Mouse (Mus musculus) NIH3T3 (cell line): ENCODE data around the gene Slc47a1.
"Not testable (repeated sequence)": the region's sequence is repeated elsewhere in the genome, so short reads cannot be mapped to it uniquely, and the experiment has no call there.

ENCODE experiments used
- DNase-seq: peaks from one replicate; pipeline ENCODE4 v3.0.0-alpha.2; 2012; ENCODE audit warnings: low read depth

Slc47a1 gene

GRCm38 (mm10) chr11:61319233-61319922 lies 58.8 kb downstream of the Slc47a1 start:
- DNase-seq, result no peak

GRCm38 (mm10) chr11:61316864-61317263 lies 61.3 kb downstream of the Slc47a1 start:
- DNase-seq, result no peak

- DNase-seq, result no peak
Observed at GRCm38 (mm10) chr11:61310321-61310720, 67.8 kb downstream of the Slc47a1 start.

- no peak for DNase-seq
Observed at GRCm38 (mm10) chr11:61309831-61310230, 68.3 kb downstream of the Slc47a1 start.

GRCm38 (mm10) chr11:61307795-61308194 lies 70.3 kb downstream of the Slc47a1 start:
- DNase-seq, result no peak

- DNase-seq, result peak; percentile 52
Observed at GRCm38 (mm10) chr11:61305377-61305776, 72.8 kb downstream of the Slc47a1 start.

GRCm38 (mm10) chr11:61304535-61304934 lies 73.6 kb downstream of the Slc47a1 start:
- not testable (repeated sequence) for DNase-seq

GRCm38 (mm10) chr11:61300716-61301392 lies 77.3 kb downstream of the Slc47a1 start:
- peak; percentile 23 for DNase-seq

GRCm38 (mm10) chr11:61300205-61300604 lies 77.9 kb downstream of the Slc47a1 start:
- DNase-seq, result no peak

GRCm38 (mm10) chr11:61297901-61298300 lies 80.2 kb downstream of the Slc47a1 start:
- no peak for DNase-seq

- no peak for DNase-seq
Observed at GRCm38 (mm10) chr11:61297326-61297725, 80.8 kb downstream of the Slc47a1 start.

- no peak for DNase-seq
Observed at GRCm38 (mm10) chr11:61296556-61296955, 81.6 kb downstream of the Slc47a1 start.

- DNase-seq, result no peak
Observed at GRCm38 (mm10) chr11:61295556-61295955, 82.6 kb downstream of the Slc47a1 start.

- DNase-seq, result no peak
Observed at GRCm38 (mm10) chr11:61294431-61294830, 83.7 kb downstream of the Slc47a1 start.
